Mouse (Mus musculus): ENCODE measurements around the gene Atg4a-ps. TPM values are rescaled to one million over a fixed set of nuclear protein-coding genes. Genes with fewer than 3 reads are reported as not detected.
A peak's percentile ranks its signal among the peaks of the same experiment; 100 is the strongest.
"Not testable (repeated sequence)": the region's sequence is repeated elsewhere in the genome, so short reads cannot be mapped to it uniquely, and the experiment has no call there.

Atg4a-ps gene
- 0.26 and 0.38 TPM in 2 replicates for polyA plus RNA-seq (2015; fragmentation: Nextera tagmentation; extraction: Ambion mirVana)

GRCm38 (mm10) chr3:103645968-103646367, at the start of gene Atg4a-ps:
TSS of gene Atg4a-ps (minus strand) at chr3:103646068.
- not testable (repeated sequence) for H3K36me3 ChIP-seq; H3K9me3 ChIP-seq; H3K4me2 ChIP-seq; H3K4me1 ChIP-seq (replicated peaks); H3K27ac ChIP-seq; H3K27me3 ChIP-seq; H3K4me3 ChIP-seq; H3K9ac ChIP-seq; ATAC-seq (ENCODE audit: low FRiP score)
- WGBS = 84% methylated on average over 2 of the region's 2 CpGs

- Histone ChIP-seq H3K4me3 (no peak overlapping the region), H3K4me2 (no peak overlapping the region), H3K9me3 (no peaks in the 10 kb centered on the region), H3K27me3 (no peaks in the 10 kb centered on the region), H3K27ac (no peak overlapping the region), H3K4me1 (replicated peaks) (no peaks in the 10 kb centered on the region), H3K36me3 (no peaks in the 10 kb centered on the region), H3K9ac (no peak overlapping the region)
- ATAC-seq (ENCODE audit: low FRiP score) = no peak
- 52% methylated on average over 3 of the region's 3 CpGs for WGBS
Observed at GRCm38 (mm10) chr3:103695556-103695955, 49.7 kb upstream of the Atg4a-ps start.

GRCm38 (mm10) chr3:103690506-103690905, 44.6 kb upstream of the Atg4a-ps start:
- WGBS = 90% methylated on average over 3 of the region's 3 CpGs
- H3K9ac ChIP-seq = no peak overlapping the region
- H3K27ac ChIP-seq = no peak overlapping the region
- ATAC-seq (ENCODE audit: low FRiP score) = no peak
- H3K4me1 ChIP-seq (replicated peaks) = no peaks in the 10 kb centered on the region
- no peak overlapping the region for H3K4me2 ChIP-seq
- no peak overlapping the region for H3K4me3 ChIP-seq
- no peaks in the 10 kb centered on the region for H3K9me3 ChIP-seq
- H3K27me3 ChIP-seq = no peaks in the 10 kb centered on the region
- H3K36me3 ChIP-seq = no peaks in the 10 kb centered on the region

GRCm38 (mm10) chr3:103689043-103689442, 43.2 kb upstream of the Atg4a-ps start:
- peaks cover 1% of the 10 kb centered on the region; the same call in 1 of the 2 replicates for H3K4me1 ChIP-seq (replicated peaks)
- no peaks in the 10 kb centered on the region for H3K27me3 ChIP-seq
- no peak overlapping the region for H3K9ac ChIP-seq
- no peak overlapping the region for H3K4me3 ChIP-seq
- 83% methylated on average over 1 of the region's 1 CpGs for WGBS
- no peaks in the 10 kb centered on the region for H3K36me3 ChIP-seq
- ATAC-seq (ENCODE audit: low FRiP score) = no peak
- H3K9me3 ChIP-seq = no peaks in the 10 kb centered on the region
- H3K27ac ChIP-seq = no peak overlapping the region
- no peak overlapping the region for H3K4me2 ChIP-seq

- Histone ChIP-seq H3K27me3 (no peaks in the 10 kb centered on the region), H3K9ac (no peak overlapping the region), H3K4me2 (peak overlapping the region; percentile 40; the same call in 1 of the 2 replicates), H3K27ac (no peak overlapping the region), H3K4me1 (replicated peaks) (peaks cover 23% of the 10 kb centered on the region), H3K4me3 (no peak overlapping the region), H3K9me3 (no peaks in the 10 kb centered on the region), H3K36me3 (no peaks in the 10 kb centered on the region)
- 45% methylated on average over 5 of the region's 5 CpGs for WGBS
- ATAC-seq (ENCODE audit: low FRiP score) = no peak; the same call in 1 of the 2 replicates
Observed at GRCm38 (mm10) chr3:103683966-103684319, 38.1 kb upstream of the Atg4a-ps start.

GRCm38 (mm10) chr3:103683234-103683965, 37.5 kb upstream of the Atg4a-ps start:
- Histone ChIP-seq H3K27me3 (no peaks in the 10 kb centered on the region), H3K9ac (no peak overlapping the region), H3K4me1 (replicated peaks) (peaks cover 24% of the 10 kb centered on the region), H3K9me3 (no peaks in the 10 kb centered on the region), H3K4me3 (peak overlapping the region; percentile 0; the same call in 1 of the 2 replicates), H3K27ac (no peak overlapping the region), H3K36me3 (no peaks in the 10 kb centered on the region), H3K4me2 (peak overlapping the region; percentile 40)
- WGBS = 2% methylated on average over 21 of the region's 21 CpGs
- peak; percentile 36; the same call in 1 of the 2 replicates for ATAC-seq (ENCODE audit: low FRiP score)

- H3K27ac ChIP-seq = no peak overlapping the region
- H3K9me3 ChIP-seq = no peaks in the 10 kb centered on the region
- 0 out of 2 replicates have a peak, but pooled peaks have one; percentile 27 for ATAC-seq (ENCODE audit: low FRiP score)
- H3K4me2 ChIP-seq = no peak overlapping the region
- no peak overlapping the region for H3K4me3 ChIP-seq
- no peak overlapping the region for H3K9ac ChIP-seq
- peaks cover 24% of the 10 kb centered on the region for H3K4me1 ChIP-seq (replicated peaks)
- no peaks in the 10 kb centered on the region for H3K36me3 ChIP-seq
- WGBS = 34% methylated on average over 4 of the region's 4 CpGs
- H3K27me3 ChIP-seq = no peaks in the 10 kb centered on the region
Observed at GRCm38 (mm10) chr3:103682473-103682872, 36.6 kb upstream of the Atg4a-ps start.

- 31% methylated on average over 6 of the region's 6 CpGs for WGBS
- 0 out of 2 replicates have a peak overlapping the region, but pooled peaks have one; percentile 35 for H3K27ac ChIP-seq
- no peaks in the 10 kb centered on the region for H3K27me3 ChIP-seq
- H3K9ac ChIP-seq = no peak overlapping the region
- no peak for ATAC-seq (ENCODE audit: low FRiP score)
- H3K4me2 ChIP-seq = no peak overlapping the region
- no peaks in the 10 kb centered on the region for H3K9me3 ChIP-seq
- H3K4me3 ChIP-seq = no peak overlapping the region
- peaks cover 21% of the 10 kb centered on the region for H3K4me1 ChIP-seq (replicated peaks)
- no peaks in the 10 kb centered on the region for H3K36me3 ChIP-seq
Observed at GRCm38 (mm10) chr3:103678811-103679210, 32.9 kb upstream of the Atg4a-ps start.

GRCm38 (mm10) chr3:103672716-103673115, 26.8 kb upstream of the Atg4a-ps start:
- H3K27me3 ChIP-seq = no peaks in the 10 kb centered on the region
- WGBS = 62% methylated on average over 7 of the region's 7 CpGs
- 0 out of 2 replicates have a peak, but pooled peaks cover 5% of the 10 kb centered on the region for H3K4me1 ChIP-seq (replicated peaks)
- no peaks in the 10 kb centered on the region for H3K9me3 ChIP-seq
- H3K9ac ChIP-seq = no peak overlapping the region
- H3K36me3 ChIP-seq = no peaks in the 10 kb centered on the region
- H3K4me3 ChIP-seq = no peak overlapping the region
- no peak for ATAC-seq (ENCODE audit: low FRiP score)
- H3K4me2 ChIP-seq = no peak overlapping the region
- no peak overlapping the region for H3K27ac ChIP-seq

GRCm38 (mm10) chr3:103672113-103672512, 26.2 kb upstream of the Atg4a-ps start:
- Histone ChIP-seq H3K9me3 (no peaks in the 10 kb centered on the region), H3K27me3 (no peaks in the 10 kb centered on the region), H3K4me3 (no peak overlapping the region), H3K9ac (no peak overlapping the region), H3K27ac (no peak overlapping the region), H3K36me3 (no peaks in the 10 kb centered on the region), H3K4me2 (no peak overlapping the region), H3K4me1 (replicated peaks) (peaks cover 8% of the 10 kb centered on the region; the same call in 1 of the 2 replicates)
- ATAC-seq (ENCODE audit: low FRiP score) = no peak
- 89% methylated on average over 4 of the region's 4 CpGs for WGBS

- WGBS = 93% methylated on average over 3 of the region's 3 CpGs
- no peak overlapping the region for H3K4me2 ChIP-seq
- peaks cover 9% of the 10 kb centered on the region for H3K4me1 ChIP-seq (replicated peaks)
- no peaks in the 10 kb centered on the region for H3K27me3 ChIP-seq
- H3K27ac ChIP-seq = no peak overlapping the region
- no peak overlapping the region for H3K9ac ChIP-seq
- no peaks in the 10 kb centered on the region for H3K9me3 ChIP-seq
- H3K4me3 ChIP-seq = no peak overlapping the region
- no peak for ATAC-seq (ENCODE audit: low FRiP score)
- H3K36me3 ChIP-seq = no peaks in the 10 kb centered on the region
Observed at GRCm38 (mm10) chr3:103663385-103663784, 17.5 kb upstream of the Atg4a-ps start.

- no peaks in the 10 kb centered on the region for H3K36me3 ChIP-seq
- WGBS = 88% methylated on average over 8 of the region's 8 CpGs
- H3K4me1 ChIP-seq (replicated peaks) = peaks cover 16% of the 10 kb centered on the region
- H3K27me3 ChIP-seq = no peaks in the 10 kb centered on the region
- H3K9me3 ChIP-seq = no peaks in the 10 kb centered on the region
- H3K9ac ChIP-seq = no peak overlapping the region
- H3K4me3 ChIP-seq = no peak overlapping the region
- no peak overlapping the region for H3K4me2 ChIP-seq
- H3K27ac ChIP-seq = no peak overlapping the region
- no peak for ATAC-seq (ENCODE audit: low FRiP score)
Observed at GRCm38 (mm10) chr3:103661714-103662113, 15.8 kb upstream of the Atg4a-ps start.

- Histone ChIP-seq H3K36me3 (no peaks in the 10 kb centered on the region), H3K9me3 (no peaks in the 10 kb centered on the region), H3K9ac (no peak overlapping the region), H3K27ac (no peak overlapping the region), H3K27me3 (no peaks in the 10 kb centered on the region), H3K4me3 (no peak overlapping the region), H3K4me2 (no peak overlapping the region), H3K4me1 (replicated peaks) (peaks cover 16% of the 10 kb centered on the region)
- WGBS = 77% methylated on average over 2 of the region's 2 CpGs
- no peak for ATAC-seq (ENCODE audit: low FRiP score)
Observed at GRCm38 (mm10) chr3:103660012-103660411, 14.1 kb upstream of the Atg4a-ps start.
